Mouse (Mus musculus): ENCODE measurements around the gene Tapt1. TPM values are rescaled to one million over a fixed set of nuclear protein-coding genes. Genes with fewer than 3 reads are reported as not detected.

Tapt1 gene
- total and polyA plus RNA-seq, 2 experiments, result 34.8 to 68.6 TPM

GRCm38 (mm10) chr5:44164233-44164776 is 62.1 kb downstream of the Tapt1 start:
- no peaks in the 10 kb centered on the region for H3K4me1 ChIP-seq (ENCODE audit: control insufficient read depth, insufficient read depth, low read length)
- WGBS, result 72% methylated on average over 7 of the region's 7 CpGs
- H3K27me3 ChIP-seq (ENCODE audit: control insufficient read depth, insufficient read depth, low read length), result no peaks in the 10 kb centered on the region
- no peaks in the 10 kb centered on the region for H3K79me2 ChIP-seq (ENCODE audit: control insufficient read depth, insufficient read depth, low read length)
- no peak for DNase-seq (ENCODE audit: extremely low read depth, low read depth, low spot score)
- no peak overlapping the region for H3K9ac ChIP-seq (ENCODE audit: low read depth, low read length)
- H3K27ac ChIP-seq (replicated peaks; ENCODE audit: insufficient read depth, low read depth, low read length), result no peak overlapping the region
- TF ChIP-seq POLR2A (IDR thresholded peaks at IDR 0.05; ENCODE audit: extremely low read depth, insufficient read depth, low read length) (no peak), CTCF (IDR thresholded peaks at IDR 0.05; ENCODE audit: low read depth, low read length) (no peak)
- no peak overlapping the region for H3K4me3 ChIP-seq (ENCODE audit: insufficient read depth, low read depth, low read length)
- no peaks in the 10 kb centered on the region for H3K36me3 ChIP-seq (ENCODE audit: control insufficient read depth, insufficient read depth, low read length)

GRCm38 (mm10) chr5:44163318-44163717 is 63.1 kb downstream of the Tapt1 start:
- H3K4me3 ChIP-seq (ENCODE audit: insufficient read depth, low read depth, low read length), result no peak overlapping the region
- no peak overlapping the region for H3K9ac ChIP-seq (ENCODE audit: low read depth, low read length)
- H3K79me2 ChIP-seq (ENCODE audit: control insufficient read depth, insufficient read depth, low read length), result no peaks in the 10 kb centered on the region
- no peaks in the 10 kb centered on the region for H3K4me1 ChIP-seq (ENCODE audit: control insufficient read depth, insufficient read depth, low read length)
- DNase-seq (ENCODE audit: extremely low read depth, low read depth, low spot score), result no peak
- WGBS, result 95% methylated on average over 3 of the region's 3 CpGs
- no peaks in the 10 kb centered on the region for H3K36me3 ChIP-seq (ENCODE audit: control insufficient read depth, insufficient read depth, low read length)
- no peak overlapping the region for H3K27ac ChIP-seq (replicated peaks; ENCODE audit: insufficient read depth, low read depth, low read length)
- TF ChIP-seq POLR2A (IDR thresholded peaks at IDR 0.05; ENCODE audit: extremely low read depth, insufficient read depth, low read length) (no peak), CTCF (IDR thresholded peaks at IDR 0.05; ENCODE audit: low read depth, low read length) (no peak)
- no peaks in the 10 kb centered on the region for H3K27me3 ChIP-seq (ENCODE audit: control insufficient read depth, insufficient read depth, low read length)

GRCm38 (mm10) chr5:44162786-44163185 is 63.6 kb downstream of the Tapt1 start:
- no peaks in the 10 kb centered on the region for H3K79me2 ChIP-seq (ENCODE audit: control insufficient read depth, insufficient read depth, low read length)
- WGBS, result 89% methylated on average over 7 of the region's 7 CpGs
- no peaks in the 10 kb centered on the region for H3K36me3 ChIP-seq (ENCODE audit: control insufficient read depth, insufficient read depth, low read length)
- no peak overlapping the region for H3K9ac ChIP-seq (ENCODE audit: low read depth, low read length)
- no peaks in the 10 kb centered on the region for H3K27me3 ChIP-seq (ENCODE audit: control insufficient read depth, insufficient read depth, low read length)
- DNase-seq (ENCODE audit: extremely low read depth, low read depth, low spot score), result no peak
- no peak for TF ChIP-seq CTCF (IDR thresholded peaks at IDR 0.05; ENCODE audit: low read depth, low read length)
- no peaks in the 10 kb centered on the region for H3K4me1 ChIP-seq (ENCODE audit: control insufficient read depth, insufficient read depth, low read length)
- H3K4me3 ChIP-seq (ENCODE audit: insufficient read depth, low read depth, low read length), result no peak overlapping the region
- no peak overlapping the region for H3K27ac ChIP-seq (replicated peaks; ENCODE audit: insufficient read depth, low read depth, low read length)

GRCm38 (mm10) chr5:44159679-44160438 is 66.6 kb downstream of the Tapt1 start:
- no peak for DNase-seq (ENCODE audit: extremely low read depth, low read depth, low spot score)
- H3K36me3 ChIP-seq (ENCODE audit: control insufficient read depth, insufficient read depth, low read length), result no peaks in the 10 kb centered on the region
- no peak for TF ChIP-seq CTCF (IDR thresholded peaks at IDR 0.05; ENCODE audit: low read depth, low read length)
- no peaks in the 10 kb centered on the region for H3K4me1 ChIP-seq (ENCODE audit: control insufficient read depth, insufficient read depth, low read length)
- no peaks in the 10 kb centered on the region for H3K27me3 ChIP-seq (ENCODE audit: control insufficient read depth, insufficient read depth, low read length)
- no peak overlapping the region for H3K27ac ChIP-seq (replicated peaks; ENCODE audit: insufficient read depth, low read depth, low read length)
- whole genome bisulfite sequencing, result 70% methylated on average over 4 of the region's 4 CpGs
- H3K79me2 ChIP-seq (ENCODE audit: control insufficient read depth, insufficient read depth, low read length), result no peaks in the 10 kb centered on the region
- H3K4me3 ChIP-seq (ENCODE audit: insufficient read depth, low read depth, low read length), result no peak overlapping the region
- no peak overlapping the region for H3K9ac ChIP-seq (ENCODE audit: low read depth, low read length)

GRCm38 (mm10) chr5:44159231-44159630 is 67.2 kb downstream of the Tapt1 start:
- no peak overlapping the region for H3K27ac ChIP-seq (replicated peaks; ENCODE audit: insufficient read depth, low read depth, low read length)
- H3K4me1 ChIP-seq (ENCODE audit: control insufficient read depth, insufficient read depth, low read length), result no peaks in the 10 kb centered on the region
- no peaks in the 10 kb centered on the region for H3K27me3 ChIP-seq (ENCODE audit: control insufficient read depth, insufficient read depth, low read length)
- 97% methylated on average over 2 of the region's 2 CpGs for whole genome bisulfite sequencing
- no peak overlapping the region for H3K9ac ChIP-seq (ENCODE audit: low read depth, low read length)
- no peak for DNase-seq (ENCODE audit: extremely low read depth, low read depth, low spot score)
- no peaks in the 10 kb centered on the region for H3K36me3 ChIP-seq (ENCODE audit: control insufficient read depth, insufficient read depth, low read length)
- H3K4me3 ChIP-seq (ENCODE audit: insufficient read depth, low read depth, low read length), result no peak overlapping the region
- no peaks in the 10 kb centered on the region for H3K79me2 ChIP-seq (ENCODE audit: control insufficient read depth, insufficient read depth, low read length)
- TF ChIP-seq POLR2A (IDR thresholded peaks at IDR 0.05; ENCODE audit: extremely low read depth, insufficient read depth, low read length), result no peak
- TF ChIP-seq CTCF (IDR thresholded peaks at IDR 0.05; ENCODE audit: low read depth, low read length), result no peak

GRCm38 (mm10) chr5:44158458-44158857 is 68.0 kb downstream of the Tapt1 start:
- no peak overlapping the region for H3K9ac ChIP-seq (ENCODE audit: low read depth, low read length)
- no peak overlapping the region for H3K27ac ChIP-seq (replicated peaks; ENCODE audit: insufficient read depth, low read depth, low read length)
- WGBS, result 93% methylated on average over 3 of the region's 3 CpGs
- H3K4me3 ChIP-seq (ENCODE audit: insufficient read depth, low read depth, low read length), result no peak overlapping the region
- no peaks in the 10 kb centered on the region for H3K36me3 ChIP-seq (ENCODE audit: control insufficient read depth, insufficient read depth, low read length)
- TF ChIP-seq POLR2A (IDR thresholded peaks at IDR 0.05; ENCODE audit: extremely low read depth, insufficient read depth, low read length) (no peak), CTCF (IDR thresholded peaks at IDR 0.05; ENCODE audit: low read depth, low read length) (no peak)
- no peaks in the 10 kb centered on the region for H3K4me1 ChIP-seq (ENCODE audit: control insufficient read depth, insufficient read depth, low read length)
- DNase-seq (ENCODE audit: extremely low read depth, low read depth, low spot score), result no peak
- H3K79me2 ChIP-seq (ENCODE audit: control insufficient read depth, insufficient read depth, low read length), result no peaks in the 10 kb centered on the region
- no peaks in the 10 kb centered on the region for H3K27me3 ChIP-seq (ENCODE audit: control insufficient read depth, insufficient read depth, low read length)
